Mouse (Mus musculus) ES-E14 (cell line): ENCODE data around the gene Zfp617. TPM values are rescaled to one million over a fixed set of nuclear protein-coding genes. Genes with fewer than 3 reads are reported as not detected.

Experiments
- DNase-seq: peaks from one replicate; pipeline ENCODE4 v3.0.0-alpha.2; 2013; ENCODE audit warnings: low read depth, low spot score
- H3K27ac ChIP-seq: 2 replicates; pipeline ENCODE4 v1.5.1; 2012; ENCODE audit warnings: low read depth, mild to moderate bottlenecking, low read length, moderate library complexity, mixed read lengths; ENCODE audit not compliant: poor library complexity, insufficient read depth, severe bottlenecking
- H3K36me3 ChIP-seq: 2 replicates; pipeline ENCODE4 v1.6.1; 2012; ENCODE audit warnings: mild to moderate bottlenecking, low read length, moderate library complexity, mixed read lengths; ENCODE audit not compliant: control insufficient read depth, poor library complexity, insufficient read depth, severe bottlenecking
- H3K4me1 ChIP-seq, 2 experiments: fragments of 150-350 bp in 1 of 2; sonication (generic) in 1 of 2; 2 replicates each; pipeline ENCODE4 v1.6.1; 2012; ENCODE audit warnings: low read length in 2 of 2, mild to moderate bottlenecking in 1 of 2, mixed read lengths in 1 of 2; ENCODE audit not compliant: control insufficient read depth in 2 of 2, insufficient read depth in 2 of 2, poor library complexity in 1 of 2
- H3K4me3 ChIP-seq, 2 experiments: fragments of 150-350 bp in 1 of 2; sonication (generic) in 1 of 2; 2 replicates each; pipeline ENCODE4 v1.5.1; 2012; ENCODE audit warnings: low read length in 2 of 2, low read depth in 1 of 2, mild to moderate bottlenecking in 1 of 2, mixed read lengths in 1 of 2; ENCODE audit not compliant: insufficient read depth in 1 of 2, poor library complexity in 1 of 2, severe bottlenecking in 1 of 2
- H3K9ac ChIP-seq: 2 replicates; pipeline ENCODE4 v1.6.1; 2012; ENCODE audit warnings: low read depth, mild to moderate bottlenecking, low read length, mixed read lengths; ENCODE audit not compliant: poor library complexity, insufficient read depth, severe bottlenecking
- H3K9me3 ChIP-seq: fragments of 150-350 bp; sonication (generic); 2 replicates; pipeline ENCODE4 v1.6.1; 2012; ENCODE audit warnings: low read depth, mild to moderate bottlenecking, low read length; ENCODE audit not compliant: control insufficient read depth, insufficient read depth
- CHD2 ChIP-seq: IDR thresholded peaks from 2 replicates; pipeline ENCODE4 v1.6.1; 2014; ENCODE audit warnings: mild to moderate bottlenecking, low read depth, low read length, inconsistent platforms
- HCFC1 ChIP-seq: IDR thresholded peaks from 2 replicates; pipeline ENCODE4 v1.6.1; 2012; ENCODE audit warnings: low read length, inconsistent platforms, borderline replicate concordance; ENCODE audit not compliant: insufficient read depth
- MAFK ChIP-seq: IDR thresholded peaks from 2 replicates; pipeline ENCODE4 v1.6.1; 2014; ENCODE audit warnings: mild to moderate bottlenecking, low read depth, low read length, inconsistent platforms; ENCODE audit not compliant: insufficient read depth
- ZC3H11A ChIP-seq: IDR thresholded peaks from 2 replicates; pipeline ENCODE4 v1.6.1; 2012; ENCODE audit warnings: low read depth, mild to moderate bottlenecking, inconsistent platforms, low read length, borderline replicate concordance
- ZNF384 ChIP-seq: IDR thresholded peaks from 2 replicates; pipeline ENCODE4 v1.6.1; 2012; ENCODE audit warnings: low read depth, low read length, inconsistent platforms
- in situ Hi-C, 2 experiments: fragments of 600-800 bp; cut with MboI; formaldehyde crosslinking; loops; one replicate each; pipeline ENCODE4 v1.15.1; 2025; ENCODE audit warnings: low sequenced_read_pairs in 2 of 2, inconsistent platforms in 1 of 2; ENCODE audit not compliant: unreplicated experiment in 2 of 2
- total RNA-seq: library from RNA; depleted of rRNA; stranded (reverse); fragments of 300-350 nt; gene quantifications from 2 replicates; pipeline ENCODE4 v1.2.3, GENCODE M21; 2012

Zfp617 gene
- total RNA-seq, 1 experiment = 16.0 TPM

DNA sequence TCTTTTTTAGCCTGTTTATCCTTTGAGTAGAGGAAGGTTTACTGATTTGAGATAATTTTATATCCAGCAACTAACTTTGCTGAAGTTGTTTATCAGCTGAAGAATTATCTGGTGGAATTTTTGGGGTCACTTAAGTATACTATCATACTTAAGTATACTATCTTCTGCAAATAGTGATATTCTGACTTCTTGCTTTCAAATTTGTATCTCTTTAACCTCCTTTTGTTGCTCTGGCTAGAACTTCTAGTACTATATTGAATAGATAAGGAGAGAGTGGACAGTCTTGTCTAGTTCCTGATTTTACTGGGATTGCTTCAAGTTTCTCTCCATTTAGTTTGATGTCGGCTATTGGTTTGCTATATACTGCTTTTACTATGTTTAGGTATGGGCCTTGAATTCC, 1.6 kb upstream of the Zfp617 start:
- H3K36me3 ChIP-seq = no peaks in the 10 kb centered on the region
- H3K4me3 ChIP-seq = no peak overlapping the region
- in situ Hi-C loops = no loop called here
- H3K4me1 ChIP-seq = no peaks in the 10 kb centered on the region
- no peak for TF ChIP-seq HCFC1
- H3K9ac ChIP-seq = no peak overlapping the region
- no peak for DNase-seq
- H3K27ac ChIP-seq = no peak overlapping the region
- H3K9me3 ChIP-seq = peaks cover 2% of the 10 kb centered on the region; the same call in 1 of the 2 replicates

DNA sequence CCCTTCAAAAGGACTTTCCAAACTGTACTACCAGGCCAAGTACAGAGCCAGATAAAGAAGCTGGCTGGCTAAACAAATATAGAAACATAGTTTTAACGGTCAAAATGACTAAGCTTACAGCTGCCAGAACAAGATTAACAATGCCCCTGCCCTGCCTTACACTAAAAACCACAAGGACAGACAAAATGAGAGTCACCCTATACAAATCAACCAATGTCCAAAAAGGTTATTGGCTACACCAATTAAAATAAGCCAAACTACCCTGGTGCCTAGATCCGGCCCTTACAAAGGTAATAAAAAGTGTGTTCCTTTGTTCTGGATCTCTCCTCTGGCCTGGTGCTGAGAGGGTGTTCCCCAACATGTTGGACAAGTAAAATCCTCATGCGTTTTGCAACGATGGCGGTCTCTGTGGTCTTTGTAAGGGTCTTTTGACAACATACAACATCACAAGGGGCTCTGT, 607 bp upstream of the Zfp617 start:
- H3K9ac ChIP-seq = no peak overlapping the region
- in situ Hi-C loops = no loop called here

DNA sequence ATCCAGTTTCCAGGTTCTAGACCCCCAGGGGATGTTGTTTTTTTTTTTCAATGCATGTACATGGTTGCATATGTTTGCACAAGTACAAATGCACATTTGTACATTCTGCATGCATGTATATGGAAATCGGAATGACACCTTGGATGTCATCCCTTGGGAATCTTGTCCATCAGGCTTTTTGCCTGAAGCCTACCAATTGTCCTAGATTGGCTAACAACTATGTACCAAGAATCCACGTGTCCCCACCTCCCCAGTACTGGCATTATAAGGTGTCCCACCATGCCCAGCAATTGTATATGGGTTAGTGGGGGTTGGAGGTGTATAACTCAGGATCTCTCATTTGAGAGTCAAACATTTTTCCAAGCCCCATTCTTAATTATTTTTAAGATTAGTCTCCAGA, 3.9 kb downstream of the Zfp617 start:
- in situ Hi-C loops = no loop called here
- Histone ChIP-seq H3K9ac (no peak overlapping the region), H3K9me3 (peaks cover 2% of the 10 kb centered on the region; the same call in 1 of the 2 replicates), H3K27ac (no peak overlapping the region), H3K36me3 (no peaks in the 10 kb centered on the region), H3K4me3 (no peak overlapping the region), H3K4me1 (no peaks in the 10 kb centered on the region)
- no peak for TF ChIP-seq HCFC1
- TF ChIP-seq ZC3H11A = no peak
- TF ChIP-seq ZNF384 = no peak
- TF ChIP-seq CHD2 = no peak
- no peak for TF ChIP-seq MAFK
- DNase-seq = no peak

More for the DNA sequence above, 607 bp upstream of the Zfp617 start:
- no peak overlapping the region; the same call in 1 of the 2 replicates for H3K27ac ChIP-seq
- peak overlapping the region; percentile 78 to 90; a peak in 3 of 4 replicates for H3K4me3 ChIP-seq
- no peaks in the 10 kb centered on the region for H3K4me1 ChIP-seq
- TF ChIP-seq ZC3H11A = no peak
- TF ChIP-seq MAFK = no peak
- TF ChIP-seq ZNF384 = no peak
- TF ChIP-seq HCFC1 = no peak
- TF ChIP-seq CHD2 = no peak
- H3K9me3 ChIP-seq = peaks cover 2% of the 10 kb centered on the region; the same call in 1 of the 2 replicates
- H3K36me3 ChIP-seq = no peaks in the 10 kb centered on the region
- DNase-seq = no peak

- peak overlapping the region; percentile 85 for H3K9ac ChIP-seq
- H3K9me3 ChIP-seq = no peaks in the 10 kb centered on the region
- peak overlapping the region; percentile 75 to 95 for H3K4me3 ChIP-seq
- peak; percentile 83 for TF ChIP-seq HCFC1
- no peak for TF ChIP-seq MAFK
- TF ChIP-seq CHD2 = no peak
- no peak for TF ChIP-seq ZC3H11A
- DNase-seq = peak; percentile 93
- no peaks in the 10 kb centered on the region; a peak in 1 of 4 replicates for H3K4me1 ChIP-seq
- in situ Hi-C loops = no loop called here
- no peaks in the 10 kb centered on the region for H3K36me3 ChIP-seq
- H3K27ac ChIP-seq = peak overlapping the region; percentile 85
These were observed 14.3 kb downstream of the Zfp617 start for GRCm38 (mm10) chr8:71922567-71923401.

DNA sequence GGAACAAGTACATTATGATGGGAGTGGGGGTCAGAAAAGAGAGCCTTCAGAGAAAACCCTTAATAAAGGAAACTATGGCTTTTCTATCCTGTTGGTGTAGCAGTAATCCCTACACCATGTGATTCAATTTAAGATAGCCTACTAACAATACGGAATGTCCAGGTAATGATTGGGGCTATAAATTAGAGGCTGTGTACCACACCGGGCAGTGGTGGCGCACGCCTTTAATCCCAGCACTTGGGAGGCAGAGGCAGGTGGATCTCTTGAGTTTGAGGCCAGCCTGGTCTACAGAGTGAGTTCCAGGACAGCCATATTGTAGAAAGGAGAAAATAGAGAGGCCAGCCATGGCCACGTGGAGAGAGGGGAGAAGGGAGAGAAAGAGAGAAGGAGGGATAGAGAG, 17.4 kb downstream of the Zfp617 start:
- TF ChIP-seq ZNF384 = no peak
- no peak for TF ChIP-seq MAFK
- no peak for TF ChIP-seq HCFC1
- no peak for TF ChIP-seq ZC3H11A
- no peak for TF ChIP-seq CHD2
- Histone ChIP-seq H3K9ac (no peak overlapping the region), H3K9me3 (no peaks in the 10 kb centered on the region), H3K36me3 (peaks cover 9% of the 10 kb centered on the region), H3K4me3 (no peak overlapping the region), H3K4me1 (no peaks in the 10 kb centered on the region; a peak in 1 of 4 replicates), H3K27ac (no peak overlapping the region)
- in situ Hi-C loops = no loop called here
- DNase-seq = no peak
